Mouse (Mus musculus) myocyte (in vitro differentiated cells): ENCODE data around the gene Glipr2.

Experiments used
- MAX ChIP-seq: IDR thresholded peaks from one replicate; pipeline ENCODE4 v1.6.1; 2011; ENCODE audit warnings: low read depth, mild to moderate bottlenecking, control low read depth
- MYOG ChIP-seq, 3 experiments: IDR thresholded peaks; one replicate each; pipeline ENCODE4 v1.6.1; 2011; ENCODE audit warnings: control low read depth in 2 of 3, low read depth in 2 of 3, mild to moderate bottlenecking in 2 of 3; ENCODE audit not compliant: insufficient read length in 2 of 3, control insufficient read depth in 1 of 3, insufficient read depth in 1 of 3
- POLR2A ChIP-seq: IDR thresholded peaks from one replicate; pipeline ENCODE4 v1.6.1; 2011; ENCODE audit warnings: low read depth, mild to moderate bottlenecking, control low read depth, moderate library complexity; ENCODE audit not compliant: insufficient read length
- USF1 ChIP-seq: IDR thresholded peaks from one replicate; pipeline ENCODE4 v1.6.1; 2011; ENCODE audit warnings: low read depth, mild to moderate bottlenecking, control low read depth, moderate library complexity

DNA sequence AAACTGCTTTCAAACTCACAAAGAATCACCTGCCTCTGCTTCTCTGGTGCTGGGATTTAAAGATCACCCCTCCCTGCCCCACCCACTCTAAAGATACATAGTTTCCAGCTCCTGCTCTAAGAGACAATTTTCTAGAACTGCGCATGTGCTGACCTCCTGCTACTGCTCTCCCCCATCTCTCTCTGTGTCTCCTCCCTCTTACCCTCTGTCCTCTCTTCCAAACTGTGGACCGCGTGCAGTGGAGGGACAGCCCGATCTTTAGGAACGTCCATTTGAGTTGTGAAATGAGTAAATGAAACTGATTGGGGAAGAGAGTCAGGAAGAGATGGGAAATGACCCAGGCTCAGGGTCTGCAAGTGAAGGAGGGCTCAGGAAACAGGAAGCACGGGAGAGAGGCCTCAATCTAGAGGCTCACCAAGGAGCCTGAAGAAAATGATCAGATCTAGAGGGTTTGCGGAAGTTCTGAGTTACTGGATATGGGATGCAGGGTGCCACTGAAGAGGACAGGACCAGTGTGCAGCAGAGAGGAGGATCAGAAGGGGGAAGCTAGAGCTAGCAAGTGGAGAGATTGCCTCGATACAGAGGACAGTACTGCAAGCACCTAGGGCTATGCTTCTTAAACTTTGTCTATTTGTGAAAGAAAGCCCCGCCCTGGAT is 2.5 kb downstream of the Glipr2 start:
- TF ChIP-seq POLR2A (no peak), USF1 (no peak), MAX (no peak), MYOG (IDR thresholded peaks at IDR 0.05; ENCODE audit: control insufficient read depth in 1 of 3, insufficient read depth in 1 of 3, insufficient read length in 2 of 3, low read depth in 2 of 3) (no peak)
